Mouse (Mus musculus): Measurements from ENCODE around the gene 1300017J02Rik. TPM values are rescaled to one million over a fixed set of nuclear protein-coding genes. Genes with fewer than 3 reads are reported as not detected.

Gene 1300017J02Rik
- total and polyA plus RNA-seq, 2 experiments from 2014 or later, result 1.4 TPM; not detected in 1

GRCm38 (mm10) chr9:103288489-103289180 lies 16.2 kb downstream of the 1300017J02Rik start:
- no peak for ATAC-seq (ENCODE audit: insufficient read depth, low read depth)
- H3K27ac ChIP-seq (ENCODE audit: low read depth), result no peak overlapping the region
- no peak overlapping the region for H3K4me3 ChIP-seq (ENCODE audit: low read depth, low read length)
- no peaks in the 10 kb centered on the region for H3K27me3 ChIP-seq (ENCODE audit: control insufficient read depth, insufficient read depth, low read length)
- H3K4me2 ChIP-seq (ENCODE audit: low read depth, low read length), result no peak overlapping the region
- H3K9me3 ChIP-seq (replicated peaks; ENCODE audit: control insufficient read depth, low read length), result no peaks in the 10 kb centered on the region
- no peak for TF ChIP-seq EP300 (IDR thresholded peaks at IDR 0.05; ENCODE audit: low read depth)
- TF ChIP-seq CTCF (IDR thresholded peaks at IDR 0.05; ENCODE audit: low read depth), result no peak
- no peaks in the 10 kb centered on the region for H3K36me3 ChIP-seq (replicated peaks; ENCODE audit: control insufficient read depth, insufficient read depth, low read length)
- DNase-seq (ENCODE audit: low spot score), result no peak
- H3K9ac ChIP-seq (replicated peaks; ENCODE audit: low read depth, low read length), result no peak overlapping the region
- WGBS, result 63% methylated on average over 13 of the region's 13 CpGs
- H3K4me1 ChIP-seq (ENCODE audit: control insufficient read depth, insufficient read depth), result no peaks in the 10 kb centered on the region

- Histone ChIP-seq H3K27ac (ENCODE audit: low read depth) (no peak overlapping the region), H3K4me2 (ENCODE audit: low read depth, low read length) (no peak overlapping the region), H3K36me3 (replicated peaks; ENCODE audit: control insufficient read depth, insufficient read depth, low read length) (no peaks in the 10 kb centered on the region), H3K4me1 (ENCODE audit: control insufficient read depth, insufficient read depth) (no peaks in the 10 kb centered on the region), H3K4me3 (ENCODE audit: low read depth, low read length) (no peak overlapping the region), H3K9me3 (replicated peaks; ENCODE audit: control insufficient read depth, low read length) (no peaks in the 10 kb centered on the region), H3K27me3 (ENCODE audit: control insufficient read depth, insufficient read depth, low read length) (no peaks in the 10 kb centered on the region), H3K9ac (replicated peaks; ENCODE audit: low read depth, low read length) (no peak overlapping the region)
- DNase-seq (ENCODE audit: low spot score), result no peak
- no peak for TF ChIP-seq CTCF (IDR thresholded peaks at IDR 0.05; ENCODE audit: low read depth)
- no peak for TF ChIP-seq EP300 (IDR thresholded peaks at IDR 0.05; ENCODE audit: low read depth)
- ATAC-seq (ENCODE audit: insufficient read depth, low read depth), result no peak
- 62% methylated on average over 19 of the region's 19 CpGs for WGBS
These were observed 16.9 kb downstream of the 1300017J02Rik start for GRCm38 (mm10) chr9:103287840-103288488.

GRCm38 (mm10) chr9:103286901-103287422 lies 17.9 kb downstream of the 1300017J02Rik start:
- no peak overlapping the region for H3K4me3 ChIP-seq (ENCODE audit: low read depth, low read length)
- H3K9me3 ChIP-seq (replicated peaks; ENCODE audit: control insufficient read depth, low read length), result no peaks in the 10 kb centered on the region
- no peaks in the 10 kb centered on the region for H3K36me3 ChIP-seq (replicated peaks; ENCODE audit: control insufficient read depth, insufficient read depth, low read length)
- DNase-seq (ENCODE audit: low spot score) (no peak), ATAC-seq (ENCODE audit: insufficient read depth, low read depth) (no peak)
- H3K9ac ChIP-seq (replicated peaks; ENCODE audit: low read depth, low read length), result no peak overlapping the region
- no peaks in the 10 kb centered on the region for H3K4me1 ChIP-seq (ENCODE audit: control insufficient read depth, insufficient read depth)
- 76% methylated on average over 13 of the region's 13 CpGs for WGBS
- no peak overlapping the region for H3K27ac ChIP-seq (ENCODE audit: low read depth)
- no peaks in the 10 kb centered on the region for H3K27me3 ChIP-seq (ENCODE audit: control insufficient read depth, insufficient read depth, low read length)
- no peak for TF ChIP-seq EP300 (IDR thresholded peaks at IDR 0.05; ENCODE audit: low read depth)
- no peak for TF ChIP-seq CTCF (IDR thresholded peaks at IDR 0.05; ENCODE audit: low read depth)
- no peak overlapping the region for H3K4me2 ChIP-seq (ENCODE audit: low read depth, low read length)

- no peaks in the 10 kb centered on the region for H3K4me1 ChIP-seq (ENCODE audit: control insufficient read depth, insufficient read depth)
- H3K9me3 ChIP-seq (replicated peaks; ENCODE audit: control insufficient read depth, low read length), result no peaks in the 10 kb centered on the region
- DNase-seq (ENCODE audit: low spot score) (no peak), ATAC-seq (ENCODE audit: insufficient read depth, low read depth) (no peak)
- H3K27ac ChIP-seq (ENCODE audit: low read depth), result no peak overlapping the region
- H3K4me2 ChIP-seq (ENCODE audit: low read depth, low read length), result no peak overlapping the region
- 55% methylated on average over 4 of the region's 4 CpGs for WGBS
- no peak overlapping the region for H3K4me3 ChIP-seq (ENCODE audit: low read depth, low read length)
- TF ChIP-seq EP300 (IDR thresholded peaks at IDR 0.05; ENCODE audit: low read depth), result no peak
- no peak for TF ChIP-seq CTCF (IDR thresholded peaks at IDR 0.05; ENCODE audit: low read depth)
- no peaks in the 10 kb centered on the region for H3K27me3 ChIP-seq (ENCODE audit: control insufficient read depth, insufficient read depth, low read length)
- no peak overlapping the region for H3K9ac ChIP-seq (replicated peaks; ENCODE audit: low read depth, low read length)
- H3K36me3 ChIP-seq (replicated peaks; ENCODE audit: control insufficient read depth, insufficient read depth, low read length), result no peaks in the 10 kb centered on the region
These were observed 18.5 kb downstream of the 1300017J02Rik start for GRCm38 (mm10) chr9:103286396-103286795.

GRCm38 (mm10) chr9:103276876-103277275 lies 28.0 kb downstream of the 1300017J02Rik start:
- Histone ChIP-seq H3K9me3 (replicated peaks; ENCODE audit: control insufficient read depth, low read length) (no peaks in the 10 kb centered on the region), H3K27ac (ENCODE audit: low read depth) (no peak overlapping the region), H3K4me3 (ENCODE audit: low read depth, low read length) (no peak overlapping the region), H3K4me1 (ENCODE audit: control insufficient read depth, insufficient read depth) (no peaks in the 10 kb centered on the region), H3K36me3 (replicated peaks; ENCODE audit: control insufficient read depth, insufficient read depth, low read length) (no peaks in the 10 kb centered on the region), H3K4me2 (ENCODE audit: low read depth, low read length) (no peak overlapping the region), H3K27me3 (ENCODE audit: control insufficient read depth, insufficient read depth, low read length) (no peaks in the 10 kb centered on the region), H3K9ac (replicated peaks; ENCODE audit: low read depth, low read length) (no peak overlapping the region)
- WGBS, result 85% methylated on average over 6 of the region's 6 CpGs
- ATAC-seq (ENCODE audit: insufficient read depth, low read depth) (no peak), DNase-seq (ENCODE audit: low spot score) (no peak)
- TF ChIP-seq CTCF (IDR thresholded peaks at IDR 0.05; ENCODE audit: low read depth) (no peak), EP300 (IDR thresholded peaks at IDR 0.05; ENCODE audit: low read depth) (no peak)

Measured in heart, postnatal 0 days (tissue).